Mouse (Mus musculus) midbrain, embryonic 11.5 days (tissue): ENCODE data around the gene Mast4. TPM values are rescaled to one million over a fixed set of nuclear protein-coding genes. Genes with fewer than 3 reads are reported as not detected.

Source experiments
- ATAC-seq: fragments of 200-750 bp; cut with Nextera tagmentation; 2 replicates; pipeline ENCODE4 v1.8.0; 2017; ENCODE audit warnings: moderate TSS enrichment, moderate library complexity; ENCODE audit not compliant: low FRiP score
- DNase-seq: peaks from one replicate; pipeline ENCODE4 v3.0.0; 2015; ENCODE audit warnings: low spot score; ENCODE audit errors: missing footprints
- H3K27ac ChIP-seq: fragments of 300-500 bp; sonication (generic); 2 replicates; pipeline ENCODE4 v1.5.1; 2014; ENCODE audit warnings: low read depth, low read length
- H3K27me3 ChIP-seq: fragments of 300-500 bp; sonication (generic); 2 replicates; pipeline ENCODE4 v1.6.1; 2014; ENCODE audit warnings: mild to moderate bottlenecking, low read length, moderate library complexity, mixed read lengths; ENCODE audit not compliant: control insufficient read depth, insufficient read depth
- H3K36me3 ChIP-seq: fragments of 300-500 bp; sonication (generic); 2 replicates; pipeline ENCODE4 v1.6.1; 2014; ENCODE audit warnings: mild to moderate bottlenecking, low read length, moderate library complexity, mixed read lengths; ENCODE audit not compliant: control insufficient read depth, insufficient read depth
- H3K4me1 ChIP-seq: fragments of 300-500 bp; sonication (generic); 2 replicates; pipeline ENCODE4 v1.6.1; 2014; ENCODE audit warnings: low read length; ENCODE audit not compliant: control insufficient read depth, insufficient read depth
- H3K4me2 ChIP-seq: fragments of 300-500 bp; sonication (generic); 2 replicates; pipeline ENCODE4 v1.6.1; 2014; ENCODE audit warnings: mild to moderate bottlenecking, moderate library complexity
- H3K4me3 ChIP-seq: fragments of 300-500 bp; sonication (generic); 2 replicates; pipeline ENCODE4 v1.5.1; 2014; ENCODE audit warnings: low read depth, low read length
- H3K9ac ChIP-seq: fragments of 300-500 bp; sonication (generic); 2 replicates; pipeline ENCODE4 v1.6.1; 2014; ENCODE audit warnings: low read length
- H3K9me3 ChIP-seq: fragments of 300-500 bp; sonication (generic); 2 replicates; pipeline ENCODE4 v1.6.1; 2016; ENCODE audit warnings: low read length; ENCODE audit not compliant: control insufficient read depth
- WGBS: fragments of 180-500 bp; shearing (Covaris S2); extraction: QIAGEN DNeasy Blood & Tissue Kit; methylation state at CpG from one replicate; pipeline ENCODE4 v1.1.7; 2014; 5-methylcytosine and 5-hydroxymethylcytosine counted together
- polyA plus RNA-seq: library from polyadenylated mRNA; unstranded; fragments of >200 nt; fragmentation: Nextera tagmentation; extraction: Ambion mirVana; gene quantifications from 2 replicates; pipeline ENCODE4 v1.2.1, GENCODE M21; 2014

Mast4 gene
- polyA plus RNA-seq, 1 experiment from 2014 or later = 20.4 TPM

GRCm38 (mm10) chr13:103120669-103121131 lies 213.6 kb downstream of the Mast4 start:
- DNase-seq (peak; percentile 95), ATAC-seq (peak; percentile 87)
- Histone ChIP-seq H3K9me3 (no peaks in the 10 kb centered on the region), H3K27ac (no peak overlapping the region), H3K4me2 (peak overlapping the region; percentile 19; the same call in 1 of the 2 replicates), H3K27me3 (no peaks in the 10 kb centered on the region), H3K4me1 (no peaks in the 10 kb centered on the region), H3K9ac (peak overlapping the region; percentile 13; the same call in 1 of the 2 replicates), H3K4me3 (no peak overlapping the region; the same call in 1 of the 2 replicates), H3K36me3 (no peaks in the 10 kb centered on the region)
- WGBS = 5% methylated on average over 7 of the region's 7 CpGs

- DNase-seq (peak; percentile 39), ATAC-seq (no peak)
- WGBS = 92% methylated on average over 9 of the region's 9 CpGs
These were observed 214.6 kb downstream of the Mast4 start for GRCm38 (mm10) chr13:103119728-103120127.

GRCm38 (mm10) chr13:103115116-103115515 lies 219.2 kb downstream of the Mast4 start:
- Histone ChIP-seq H3K4me2 (no peak overlapping the region), H3K27me3 (no peaks in the 10 kb centered on the region), H3K9ac (no peak overlapping the region), H3K27ac (no peak overlapping the region), H3K4me3 (no peak overlapping the region), H3K9me3 (no peaks in the 10 kb centered on the region), H3K36me3 (no peaks in the 10 kb centered on the region), H3K4me1 (peaks cover 2% of the 10 kb centered on the region; the same call in 1 of the 2 replicates)
- DNase-seq = peak; percentile 81
- 68% methylated on average over 4 of the region's 4 CpGs for WGBS
- ATAC-seq = no peak

More at GRCm38 (mm10) chr13:103119728-103120127, 214.6 kb downstream of the Mast4 start:
- Histone ChIP-seq H3K9me3 (no peaks in the 10 kb centered on the region), H3K4me1 (peaks cover 2% of the 10 kb centered on the region; the same call in 1 of the 2 replicates), H3K4me2 (no peak overlapping the region), H3K27ac (no peak overlapping the region), H3K4me3 (no peak overlapping the region), H3K27me3 (no peaks in the 10 kb centered on the region), H3K36me3 (no peaks in the 10 kb centered on the region), H3K9ac (no peak overlapping the region)

- ATAC-seq (no peak), DNase-seq (peak; percentile 87)
- Histone ChIP-seq H3K9me3 (no peaks in the 10 kb centered on the region), H3K4me2 (no peak overlapping the region), H3K36me3 (no peaks in the 10 kb centered on the region), H3K27me3 (no peaks in the 10 kb centered on the region), H3K9ac (no peak overlapping the region), H3K4me3 (no peak overlapping the region), H3K27ac (no peak overlapping the region), H3K4me1 (peaks cover 2% of the 10 kb centered on the region; the same call in 1 of the 2 replicates)
- WGBS = 22% methylated on average over 5 of the region's 5 CpGs
These were observed 220.0 kb downstream of the Mast4 start for GRCm38 (mm10) chr13:103114274-103114673.

GRCm38 (mm10) chr13:103109872-103110271 lies 224.4 kb downstream of the Mast4 start:
- H3K27ac ChIP-seq = no peak overlapping the region
- no peaks in the 10 kb centered on the region for H3K4me1 ChIP-seq
- H3K4me2 ChIP-seq = no peak overlapping the region
- H3K36me3 ChIP-seq = no peaks in the 10 kb centered on the region
- WGBS = 31% methylated on average over 10 of the region's 10 CpGs
- H3K9ac ChIP-seq = no peak overlapping the region
- no peaks in the 10 kb centered on the region for H3K9me3 ChIP-seq
- H3K27me3 ChIP-seq = no peaks in the 10 kb centered on the region
- ATAC-seq (0 out of 2 replicates have a peak, but pooled peaks have one; percentile 53), DNase-seq (peak; percentile 98)
- H3K4me3 ChIP-seq = no peak overlapping the region

- WGBS = 80% methylated on average over 5 of the region's 5 CpGs
These were observed 226.9 kb downstream of the Mast4 start for GRCm38 (mm10) chr13:103107362-103107761.

GRCm38 (mm10) chr13:103102598-103102997 lies 231.7 kb downstream of the Mast4 start:
- no peak overlapping the region for H3K9ac ChIP-seq
- no peak overlapping the region for H3K4me2 ChIP-seq
- no peak for DNase-seq
- H3K36me3 ChIP-seq = no peaks in the 10 kb centered on the region
- no peaks in the 10 kb centered on the region for H3K9me3 ChIP-seq
- no peak for ATAC-seq
- no peak overlapping the region for H3K4me3 ChIP-seq
- WGBS = 82% methylated on average over 6 of the region's 6 CpGs
- H3K27me3 ChIP-seq = no peaks in the 10 kb centered on the region
- H3K27ac ChIP-seq = no peak overlapping the region
- H3K4me1 ChIP-seq = peaks cover 2% of the 10 kb centered on the region; the same call in 1 of the 2 replicates

More at GRCm38 (mm10) chr13:103107362-103107761, 226.9 kb downstream of the Mast4 start:
- DNase-seq (no peak), ATAC-seq (no peak)
- no peaks in the 10 kb centered on the region for H3K27me3 ChIP-seq
- H3K9ac ChIP-seq = no peak overlapping the region
- H3K27ac ChIP-seq = no peak overlapping the region
- H3K4me2 ChIP-seq = no peak overlapping the region
- no peaks in the 10 kb centered on the region for H3K36me3 ChIP-seq
- no peaks in the 10 kb centered on the region for H3K9me3 ChIP-seq
- H3K4me3 ChIP-seq = no peak overlapping the region
- no peaks in the 10 kb centered on the region for H3K4me1 ChIP-seq

- peaks cover 9% of the 10 kb centered on the region; the same call in 1 of the 2 replicates for H3K4me1 ChIP-seq
- no peaks in the 10 kb centered on the region for H3K27me3 ChIP-seq
- ATAC-seq (peak; percentile 90), DNase-seq (peak; percentile 94)
- peak overlapping the region; percentile 35 for H3K4me3 ChIP-seq
- peak overlapping the region; percentile 44 for H3K9ac ChIP-seq
- no peaks in the 10 kb centered on the region for H3K9me3 ChIP-seq
- no peak overlapping the region for H3K27ac ChIP-seq
- 7% methylated on average over 28 of the region's 28 CpGs for WGBS
- peak overlapping the region; percentile 80 for H3K4me2 ChIP-seq
- H3K36me3 ChIP-seq = no peaks in the 10 kb centered on the region
These were observed 237.7 kb downstream of the Mast4 start for GRCm38 (mm10) chr13:103096346-103097150.

GRCm38 (mm10) chr13:103095491-103095890 lies 238.8 kb downstream of the Mast4 start:
- no peak overlapping the region for H3K9ac ChIP-seq
- H3K4me2 ChIP-seq = no peak overlapping the region
- WGBS = 49% methylated on average over 7 of the region's 7 CpGs
- ATAC-seq (no peak), DNase-seq (no peak)
- no peaks in the 10 kb centered on the region for H3K27me3 ChIP-seq
- H3K9me3 ChIP-seq = no peaks in the 10 kb centered on the region
- H3K4me1 ChIP-seq = peaks cover 9% of the 10 kb centered on the region; the same call in 1 of the 2 replicates
- H3K4me3 ChIP-seq = no peak overlapping the region
- no peaks in the 10 kb centered on the region for H3K36me3 ChIP-seq
- no peak overlapping the region for H3K27ac ChIP-seq
